Mouse (Mus musculus): ENCODE results near the gene Ina.

- TF ChIP-seq ZNF384 (IDR thresholded peaks at IDR 0.05; ENCODE audit: low read depth, low read length), result no peak
- no peak for TF ChIP-seq CTCF (IDR thresholded peaks at IDR 0.05 in 2 of 3, conservative IDR thresholded peaks at IDR 0.05 in 1 of 3; ENCODE audit: control insufficient read depth in 1 of 3, insufficient read depth in 1 of 3, low read depth in 2 of 3, low read length in 3 of 3, poor library complexity in 1 of 3, severe bottlenecking in 1 of 3)
- no peak for TF ChIP-seq KAT2A (conservative IDR thresholded peaks at IDR 0.05; ENCODE audit: low read depth, low read length)
- TF ChIP-seq RAD21 (IDR thresholded peaks at IDR 0.05; ENCODE audit: low read depth, low read length), result no peak
Observed at GRCm38 (mm10) chr19:46983966-46984380, 30.5 kb upstream of the Ina start.

Data from MEL (cell line).